Mouse (Mus musculus): ENCODE measurements at regions not wholly inside any gene's neighbourhood (a gene's known extent, or its start where the extent isn't known, plus 50 kb on each side); places are given as distances from the start of the nearest gene placed in this dataset.

DNA sequence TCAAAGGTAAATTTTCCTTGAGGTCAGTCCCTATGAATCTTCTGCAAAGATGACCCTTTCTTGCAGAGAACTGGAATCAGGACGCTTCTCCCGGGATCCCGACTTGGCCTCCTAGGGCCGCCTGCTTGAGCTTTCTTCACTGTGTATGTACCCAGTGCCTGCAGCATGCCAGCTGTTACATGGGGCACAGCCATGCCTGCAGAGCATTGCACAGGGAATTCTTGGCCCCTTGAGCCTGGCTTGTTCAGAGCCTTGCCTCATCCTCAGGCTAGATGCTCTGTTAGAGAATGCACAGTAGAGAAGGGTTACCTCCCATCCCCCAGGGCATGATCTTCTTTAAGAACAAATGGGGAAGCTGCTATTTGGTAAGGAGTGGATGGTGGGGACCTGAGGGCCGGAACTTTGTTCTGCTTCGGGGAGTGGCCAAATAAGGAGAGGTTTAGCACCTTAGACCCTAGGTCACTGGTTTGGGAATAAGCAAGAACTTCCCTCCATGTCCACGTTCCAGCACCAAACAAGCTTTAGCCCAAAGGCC lies 68.3 kb upstream of the Zc3h12a start:
- TF ChIP-seq HCFC1 (IDR thresholded peaks at IDR 0.05; ENCODE audit: borderline replicate concordance, insufficient read depth, low read length) = no peak
- no peak for TF ChIP-seq ZC3H11A (IDR thresholded peaks at IDR 0.05; ENCODE audit: borderline replicate concordance, low read depth, low read length)

Measured in ES-E14 (cell line).